Mouse (Mus musculus): Measurements from ENCODE around the gene Arhgef10l.

- TF ChIP-seq CTCF (IDR thresholded peaks at IDR 0.05; ENCODE audit: borderline replicate concordance, control insufficient read depth, extremely low read depth, insufficient read depth, low read length, poor library complexity) (no peak), POLR2A (IDR thresholded peaks at IDR 0.05; ENCODE audit: control insufficient read depth, extremely low read depth, insufficient read depth, low read length, poor library complexity) (no peak)
Measured at GRCm38 (mm10) chr4:140691481-140691880, 25.7 kb upstream of the Arhgef10l start.

All from thymus, adult 2 months (tissue).